Mouse (Mus musculus) forebrain, embryonic 12.5 days (tissue): ENCODE results near the gene Tnfsf14. TPM values are rescaled to one million over a fixed set of nuclear protein-coding genes. Genes with fewer than 3 reads are reported as not detected.

ENCODE experiments used
- ATAC-seq: fragments of 200-750 bp; cut with Nextera tagmentation; 2 replicates; pipeline ENCODE4 v1.8.0; 2017; ENCODE audit warnings: moderate TSS enrichment; ENCODE audit not compliant: low FRiP score
- H3K27ac ChIP-seq: fragments of 300-500 bp; sonication (generic); 2 replicates; pipeline ENCODE4 v1.5.1; 2016; ENCODE audit warnings: mild to moderate bottlenecking
- H3K27me3 ChIP-seq: fragments of 300-500 bp; sonication (generic); 2 replicates; pipeline ENCODE4 v1.6.1; 2016; ENCODE audit warnings: mild to moderate bottlenecking
- H3K36me3 ChIP-seq: fragments of 300-500 bp; sonication (generic); replicated peaks from 2 replicates; pipeline ENCODE4 v1.6.1; 2016; ENCODE audit warnings: mild to moderate bottlenecking
- H3K4me1 ChIP-seq: fragments of 300-500 bp; sonication (generic); 2 replicates; pipeline ENCODE4 v1.6.1; 2016
- H3K4me2 ChIP-seq: fragments of 300-500 bp; sonication (generic); 2 replicates; pipeline ENCODE4 v1.6.1; 2016; ENCODE audit warnings: mild to moderate bottlenecking, moderate library complexity
- H3K4me3 ChIP-seq: fragments of 300-500 bp; sonication (generic); replicated peaks from 2 replicates; pipeline ENCODE4 v1.5.1; 2016; ENCODE audit warnings: mild to moderate bottlenecking
- H3K9ac ChIP-seq: fragments of 300-500 bp; sonication (generic); 2 replicates; pipeline ENCODE4 v1.6.1; 2016; ENCODE audit warnings: mild to moderate bottlenecking
- H3K9me3 ChIP-seq: fragments of 300-500 bp; sonication (generic); 2 replicates; pipeline ENCODE4 v1.6.1; 2016
- WGBS: fragments of 180-500 bp; shearing (Covaris S2); methylation state at CpG from one replicate; pipeline ENCODE4 v1.1.7; 2016; 5-methylcytosine and 5-hydroxymethylcytosine counted together
- polyA plus RNA-seq: library from polyadenylated mRNA; unstranded; fragments of >200 nt; fragmentation: Nextera tagmentation; extraction: Ambion mirVana; gene quantifications from 2 replicates; pipeline ENCODE4 v1.2.1, GENCODE M21; 2016

Tnfsf14 gene
- polyA plus RNA-seq, 1 experiment from 2014 or later: 0.13 TPM

DNA sequence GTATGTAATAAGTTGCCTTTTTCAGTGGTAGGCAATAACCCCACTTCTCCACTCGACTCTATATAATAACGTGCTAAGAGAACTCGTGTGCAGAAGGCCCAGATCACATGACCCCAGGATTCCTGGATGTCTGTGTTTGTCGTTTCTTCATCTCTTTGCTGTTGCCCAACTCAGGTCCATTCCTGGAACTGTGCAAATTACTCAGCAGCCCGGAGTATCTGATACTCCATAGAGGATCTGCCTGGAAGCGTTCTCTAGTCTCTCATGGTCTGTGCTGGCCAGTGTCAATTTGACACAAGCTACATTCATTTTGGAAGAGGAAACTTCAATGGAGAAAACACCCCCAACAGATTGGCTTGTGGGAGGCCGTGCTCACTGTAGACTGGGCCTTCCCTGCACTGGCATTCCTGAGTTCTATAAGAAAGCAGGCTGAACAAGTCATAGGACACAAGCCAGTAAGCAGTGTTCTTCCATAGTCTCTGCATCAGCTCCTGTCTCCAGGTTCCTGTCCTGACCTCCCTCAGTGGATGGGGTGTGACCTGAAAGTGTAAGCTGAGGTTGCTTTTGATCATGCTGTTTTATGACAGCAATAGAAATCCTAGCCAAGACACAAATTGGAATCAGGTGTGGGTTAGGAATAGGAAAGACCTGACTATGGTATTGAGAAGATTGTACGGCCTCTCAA is 1.5 kb upstream of the Tnfsf14 start:
- 86% methylated on average over 8 of the region's 8 CpGs for WGBS
- Histone ChIP-seq H3K27me3 (no peaks in the 10 kb centered on the region), H3K9me3 (no peaks in the 10 kb centered on the region), H3K4me2 (no peak overlapping the region), H3K27ac (no peak overlapping the region), H3K36me3 (no peaks in the 10 kb centered on the region), H3K4me1 (no peaks in the 10 kb centered on the region), H3K4me3 (no peak overlapping the region), H3K9ac (no peak overlapping the region)
- ATAC-seq: no peak

DNA sequence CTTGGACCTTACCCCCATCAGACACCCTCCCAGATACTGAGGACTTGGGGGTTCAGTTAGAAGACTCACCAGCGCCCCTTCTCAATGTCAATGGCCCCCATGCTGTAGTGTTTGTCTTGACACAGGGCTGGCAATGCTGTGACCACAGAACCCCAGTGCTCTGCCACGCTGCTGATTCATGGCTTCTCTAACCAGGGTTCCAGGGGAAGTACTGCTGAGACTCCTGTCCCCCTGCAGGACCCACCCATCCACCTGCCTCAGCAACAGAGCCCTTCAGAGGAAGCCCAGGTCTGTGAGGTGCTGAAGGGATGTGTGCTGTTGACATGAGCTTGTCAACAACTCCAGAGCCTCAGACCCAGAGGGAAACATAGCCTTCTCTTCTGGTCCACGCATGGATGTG is 794 bp upstream of the Tnfsf14 start:
- Histone ChIP-seq H3K9ac (no peak overlapping the region), H3K27ac (no peak overlapping the region), H3K36me3 (no peaks in the 10 kb centered on the region), H3K27me3 (no peaks in the 10 kb centered on the region), H3K4me3 (no peak overlapping the region), H3K9me3 (no peaks in the 10 kb centered on the region), H3K4me2 (no peak overlapping the region), H3K4me1 (no peaks in the 10 kb centered on the region)
- 82% methylated on average over 3 of the region's 3 CpGs for WGBS
- no peak for ATAC-seq

GRCm38 (mm10) chr17:57188510-57189192 is 5.3 kb downstream of the Tnfsf14 start:
- H3K27me3 ChIP-seq: no peaks in the 10 kb centered on the region
- no peak overlapping the region for H3K27ac ChIP-seq
- H3K9ac ChIP-seq: no peak overlapping the region
- no peak overlapping the region for H3K4me2 ChIP-seq
- H3K36me3 ChIP-seq: no peaks in the 10 kb centered on the region
- no peak overlapping the region for H3K4me3 ChIP-seq
- H3K9me3 ChIP-seq: no peaks in the 10 kb centered on the region
- 89% methylated on average over 12 of the region's 12 CpGs for WGBS
- ATAC-seq: no peak
- H3K4me1 ChIP-seq: no peaks in the 10 kb centered on the region

GRCm38 (mm10) chr17:57185641-57186040 is 8.3 kb downstream of the Tnfsf14 start:
- 76% methylated on average over 2 of the region's 2 CpGs for WGBS
- no peaks in the 10 kb centered on the region for H3K9me3 ChIP-seq
- no peak overlapping the region for H3K27ac ChIP-seq
- no peaks in the 10 kb centered on the region for H3K4me1 ChIP-seq
- H3K9ac ChIP-seq: no peak overlapping the region
- no peaks in the 10 kb centered on the region for H3K36me3 ChIP-seq
- ATAC-seq: no peak
- H3K27me3 ChIP-seq: no peaks in the 10 kb centered on the region
- no peak overlapping the region for H3K4me3 ChIP-seq
- no peak overlapping the region for H3K4me2 ChIP-seq

- Histone ChIP-seq H3K4me2 (no peak overlapping the region), H3K9me3 (no peaks in the 10 kb centered on the region), H3K36me3 (no peaks in the 10 kb centered on the region), H3K27me3 (no peaks in the 10 kb centered on the region), H3K4me3 (no peak overlapping the region), H3K9ac (no peak overlapping the region), H3K4me1 (no peaks in the 10 kb centered on the region), H3K27ac (no peak overlapping the region)
- WGBS: 77% methylated on average over 3 of the region's 3 CpGs
- no peak for ATAC-seq
Observed at GRCm38 (mm10) chr17:57182871-57183270, 11.1 kb downstream of the Tnfsf14 start.

DNA sequence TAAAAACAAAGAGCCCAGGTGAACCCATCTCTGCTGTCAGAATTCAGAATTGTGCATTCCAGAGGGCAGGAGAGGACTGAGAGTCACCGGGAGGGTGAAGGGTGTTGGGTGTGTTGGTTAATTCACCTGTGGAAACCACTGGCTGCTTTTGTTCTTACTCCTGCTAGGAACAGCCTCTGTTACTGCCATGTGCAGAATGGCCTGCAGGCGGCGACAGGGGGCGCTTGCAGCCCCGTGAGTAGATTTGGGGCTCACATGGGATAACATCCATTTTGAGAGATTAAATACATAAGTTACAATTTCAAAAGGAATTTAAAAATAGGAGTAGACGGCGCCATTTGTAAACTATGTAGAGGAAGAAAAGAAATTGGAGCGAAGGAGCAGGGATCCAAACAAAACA is 13.6 kb downstream of the Tnfsf14 start:
- 36% methylated on average over 8 of the region's 8 CpGs for WGBS
- no peak for ATAC-seq

DNA sequence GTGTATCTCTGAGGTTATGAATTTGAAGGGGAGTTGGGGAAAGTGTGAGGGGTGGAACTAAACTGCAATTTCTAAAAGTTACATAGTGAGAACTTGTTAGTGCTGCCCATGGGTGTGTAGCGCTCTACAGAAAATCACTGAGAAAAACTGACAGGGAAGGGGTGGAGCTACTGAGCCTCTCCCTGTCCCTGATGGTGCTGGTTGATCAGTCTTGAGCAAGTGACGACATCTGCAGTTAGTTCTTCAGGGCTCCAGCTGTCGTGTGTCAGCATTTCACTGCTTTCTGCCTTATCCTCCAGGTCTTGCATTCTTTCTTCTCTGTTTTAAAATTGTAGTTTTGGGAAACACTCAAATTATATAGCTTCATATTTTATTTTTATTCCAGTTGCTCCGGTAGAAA is 20.6 kb downstream of the Tnfsf14 start:
- WGBS: 80% methylated on average over 4 of the region's 4 CpGs
- H3K9ac ChIP-seq: no peak overlapping the region
- H3K27ac ChIP-seq: no peak overlapping the region

More for the DNA sequence above, 13.6 kb downstream of the Tnfsf14 start:
- Histone ChIP-seq H3K36me3 (no peaks in the 10 kb centered on the region), H3K27me3 (no peaks in the 10 kb centered on the region), H3K4me3 (no peak overlapping the region), H3K9me3 (no peaks in the 10 kb centered on the region), H3K9ac (no peak overlapping the region), H3K27ac (no peak overlapping the region), H3K4me1 (no peaks in the 10 kb centered on the region), H3K4me2 (no peak overlapping the region)

DNA sequence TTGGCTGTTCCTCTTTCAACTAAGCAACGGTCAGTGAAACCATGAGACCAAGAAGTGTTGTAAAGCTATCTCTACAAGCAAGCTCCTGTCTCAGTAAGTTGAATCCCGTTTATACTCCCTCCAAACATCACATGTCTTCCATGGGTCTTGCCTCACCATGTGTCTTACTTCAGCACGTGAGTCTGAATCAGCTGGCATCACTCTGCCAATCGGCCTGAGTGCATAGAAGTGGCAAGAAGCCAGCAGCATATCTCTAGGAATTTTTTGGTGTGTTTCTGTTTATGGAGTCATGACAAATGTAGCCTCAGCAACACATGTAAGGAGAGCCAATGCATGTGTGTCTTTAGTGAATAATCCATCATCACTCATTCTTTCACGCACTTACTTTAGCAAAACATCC is 21.6 kb downstream of the Tnfsf14 start:
- H3K27ac ChIP-seq: no peak overlapping the region
- no peak overlapping the region for H3K9ac ChIP-seq
- H3K4me2 ChIP-seq: no peak overlapping the region
- no peaks in the 10 kb centered on the region for H3K27me3 ChIP-seq
- WGBS: 84% methylated on average over 5 of the region's 5 CpGs
- H3K4me1 ChIP-seq: no peaks in the 10 kb centered on the region
- H3K4me3 ChIP-seq: no peak overlapping the region
- H3K36me3 ChIP-seq: no peaks in the 10 kb centered on the region
- H3K9me3 ChIP-seq: no peaks in the 10 kb centered on the region
- ATAC-seq: no peak

More for the DNA sequence above, 20.6 kb downstream of the Tnfsf14 start:
- Histone ChIP-seq H3K36me3 (no peaks in the 10 kb centered on the region), H3K4me3 (no peak overlapping the region), H3K27me3 (no peaks in the 10 kb centered on the region), H3K4me1 (no peaks in the 10 kb centered on the region), H3K9me3 (no peaks in the 10 kb centered on the region), H3K4me2 (no peak overlapping the region)
- no peak for ATAC-seq

DNA sequence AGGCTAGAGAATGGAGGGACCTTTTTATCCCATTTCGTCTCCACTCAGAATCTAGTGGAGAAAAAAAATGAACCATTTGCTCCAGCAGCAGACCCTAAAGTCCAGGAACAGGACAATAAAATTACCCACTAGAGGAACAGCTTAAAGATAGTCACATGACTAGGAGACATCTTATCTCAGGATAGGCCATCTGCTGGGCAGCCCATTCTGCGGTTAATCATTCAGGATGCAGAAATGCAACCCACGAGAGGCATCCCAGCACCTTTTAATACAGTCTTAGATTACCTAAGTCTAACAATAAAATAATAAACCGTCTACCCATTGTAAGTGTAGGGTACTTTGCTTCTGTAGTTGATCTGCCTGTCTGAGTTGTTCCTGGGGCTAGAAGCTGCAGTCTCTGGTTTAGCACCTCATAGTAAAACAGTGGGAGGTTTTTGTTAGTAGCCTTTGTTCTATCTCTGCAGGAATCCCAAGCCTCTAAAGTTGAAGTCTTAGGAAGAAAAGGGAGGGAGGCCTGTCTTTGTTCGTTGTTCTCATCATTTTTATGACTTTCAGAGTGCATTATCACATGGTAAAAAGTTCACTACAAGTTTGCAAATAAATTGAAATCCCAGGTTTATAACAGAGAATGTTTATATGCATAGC is 23.2 kb downstream of the Tnfsf14 start:
- Histone ChIP-seq H3K4me2 (no peak overlapping the region), H3K4me1 (peaks cover 5% of the 10 kb centered on the region; the same call in 1 of the 2 replicates), H3K4me3 (no peak overlapping the region), H3K9ac (no peak overlapping the region), H3K36me3 (no peaks in the 10 kb centered on the region), H3K27me3 (0 out of 2 replicates have a peak, but pooled peaks cover 3% of the 10 kb centered on the region), H3K9me3 (no peaks in the 10 kb centered on the region), H3K27ac (no peak overlapping the region)
- no peak for ATAC-seq
- 62% methylated on average over 5 of the region's 5 CpGs for whole genome bisulfite sequencing

DNA sequence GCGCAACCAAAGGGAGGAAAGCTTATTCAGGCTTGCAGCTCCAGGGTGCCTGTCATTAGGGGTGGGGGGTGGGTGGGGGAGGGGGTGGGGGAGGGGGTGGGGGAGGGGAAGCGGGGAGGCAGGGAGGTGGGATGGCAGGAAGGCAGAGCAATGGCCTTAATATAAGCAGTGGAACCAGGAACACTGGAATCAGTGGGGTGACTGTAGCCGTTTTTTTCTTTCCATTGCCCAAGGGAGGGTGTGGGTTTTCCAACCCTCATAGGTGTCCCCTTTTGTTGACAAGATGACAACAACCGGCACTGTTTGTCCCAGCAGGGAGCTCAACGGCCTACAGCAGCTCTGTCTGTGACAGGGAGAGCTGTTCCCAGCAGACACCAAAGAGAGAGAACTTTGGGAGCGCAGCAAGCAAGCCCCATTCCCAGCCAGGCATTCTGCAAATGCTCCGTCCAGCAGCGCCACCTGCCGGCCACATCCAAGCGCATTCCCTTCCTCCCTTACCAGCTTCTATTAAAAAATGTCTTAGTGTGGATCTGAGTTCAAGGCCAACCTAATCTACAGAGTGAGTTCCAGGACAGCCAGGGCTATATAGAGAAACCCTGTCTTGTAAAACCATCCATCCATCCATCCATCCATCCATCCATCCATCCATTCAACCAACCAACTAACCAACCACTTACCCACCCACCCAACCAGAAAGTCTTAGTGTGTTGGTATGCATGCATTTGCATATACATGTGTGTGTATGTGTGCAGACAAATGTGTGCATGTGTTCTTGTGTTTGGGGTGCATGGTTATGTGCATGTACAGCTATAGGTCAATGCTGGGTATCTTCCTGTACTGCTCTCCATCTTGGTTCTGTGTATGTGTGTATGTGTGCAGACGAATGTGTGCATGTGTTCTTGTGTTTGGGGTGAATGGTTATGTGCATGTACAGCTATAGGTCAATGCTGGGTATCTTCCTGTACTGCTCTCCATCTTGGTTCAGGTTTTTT is 26.9 kb downstream of the Tnfsf14 start:
- Histone ChIP-seq H3K4me2 (peak overlapping the region; percentile 17; the same call in 1 of the 2 replicates), H3K36me3 (no peaks in the 10 kb centered on the region), H3K27ac (no peak overlapping the region), H3K9me3 (no peaks in the 10 kb centered on the region), H3K27me3 (0 out of 2 replicates have a peak, but pooled peaks cover 3% of the 10 kb centered on the region), H3K4me1 (peaks cover 5% of the 10 kb centered on the region; the same call in 1 of the 2 replicates), H3K4me3 (no peak overlapping the region), H3K9ac (no peak overlapping the region)
- ATAC-seq: peak; percentile 84
- WGBS: 9% methylated on average over 11 of the region's 11 CpGs

DNA sequence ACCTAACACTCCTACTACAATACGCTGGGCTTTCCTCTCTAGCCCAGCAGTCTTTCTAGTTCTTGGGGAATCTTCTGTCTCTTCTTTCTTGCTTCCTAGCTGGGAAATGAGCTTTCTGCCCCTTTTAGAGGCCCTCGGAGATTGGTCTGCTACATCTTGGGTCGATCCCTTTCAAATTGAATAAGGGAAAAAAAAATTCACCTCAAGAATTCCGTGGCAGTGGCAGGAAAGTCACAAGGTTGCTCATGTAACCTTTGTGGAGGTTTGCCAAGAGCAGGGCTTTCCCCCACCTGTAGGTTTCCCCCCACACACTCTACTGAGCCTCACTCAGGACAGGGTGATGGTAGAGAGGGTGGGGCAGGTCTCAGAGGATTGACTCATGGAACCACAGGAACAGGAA is 40.2 kb downstream of the Tnfsf14 start:
- Histone ChIP-seq H3K4me2 (no peak overlapping the region), H3K9me3 (0 out of 2 replicates have a peak, but pooled peaks cover 5% of the 10 kb centered on the region), H3K4me1 (peaks cover 5% of the 10 kb centered on the region; the same call in 1 of the 2 replicates), H3K4me3 (no peak overlapping the region), H3K9ac (no peak overlapping the region), H3K27ac (no peak overlapping the region), H3K36me3 (no peaks in the 10 kb centered on the region), H3K27me3 (peaks cover 21% of the 10 kb centered on the region)
- WGBS: 80% methylated on average over 4 of the region's 4 CpGs
- ATAC-seq: no peak
